Mouse (Mus musculus) left cerebral cortex, postnatal 4 days (tissue): ENCODE measurements around the gene Phkb. TPM values are rescaled to one million over a fixed set of nuclear protein-coding genes. Genes with fewer than 3 reads are reported as not detected.

ENCODE experiments used
- DNase-seq: peaks from one replicate; pipeline ENCODE4 v3.0.0-alpha.2; 2022
- intact Hi-C: fragments of 180-260 bp; cut with DNase I; formaldehyde crosslinking; loops from one replicate; pipeline ENCODE4 v1.15.1; 2025
- total RNA-seq, 2 experiments: library from RNA; stranded (reverse); gene quantifications; 2 replicates each; pipeline ENCODE4 v1.2.3; 2021

Gene Phkb
- total RNA-seq, 2 experiments from 2014 or later = 22.3 TPM

DNA sequence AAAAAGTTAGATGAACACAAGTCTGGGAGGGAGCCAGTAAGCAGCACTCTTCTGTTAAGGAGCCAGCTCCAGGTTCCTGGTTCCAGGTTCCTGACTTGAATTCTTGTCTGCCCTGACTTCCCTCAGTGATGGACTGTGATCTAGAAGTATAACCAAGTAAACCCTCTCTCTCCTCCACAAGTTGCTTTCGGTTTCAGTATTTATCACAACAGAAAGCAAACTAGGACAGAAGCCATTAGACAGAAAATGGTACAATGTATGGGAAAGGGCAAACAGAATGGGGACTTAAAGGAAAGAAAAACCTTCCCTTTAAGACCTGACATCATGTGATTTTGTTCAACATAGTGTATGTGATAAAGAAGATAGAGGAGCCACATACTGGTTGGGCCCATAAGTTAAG, 238.7 kb downstream of the Phkb start:
- DNase-seq = no peak
- intact Hi-C loops = no loop called here

DNA sequence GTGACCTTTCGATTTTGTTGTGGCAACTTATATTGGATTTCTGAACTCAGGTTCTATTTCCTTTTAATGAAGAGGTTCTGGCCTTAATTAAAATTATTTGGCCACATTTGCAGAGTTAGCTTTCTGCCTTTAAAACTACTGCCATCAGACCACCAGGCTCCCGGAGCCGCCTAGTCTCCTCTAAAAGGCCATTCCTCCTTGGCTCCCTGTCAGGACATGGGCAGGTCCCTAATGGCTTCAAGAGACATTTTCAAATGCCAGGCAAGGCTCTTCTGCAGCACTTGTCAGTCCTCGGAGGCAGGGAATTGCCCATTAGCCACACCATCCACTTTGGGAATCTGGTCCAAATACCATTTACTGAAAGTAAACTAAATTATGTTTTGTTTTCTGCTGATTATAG, 242.6 kb downstream of the Phkb start:
- intact Hi-C loops = no loop called here
- peak; percentile 59 for DNase-seq

DNA sequence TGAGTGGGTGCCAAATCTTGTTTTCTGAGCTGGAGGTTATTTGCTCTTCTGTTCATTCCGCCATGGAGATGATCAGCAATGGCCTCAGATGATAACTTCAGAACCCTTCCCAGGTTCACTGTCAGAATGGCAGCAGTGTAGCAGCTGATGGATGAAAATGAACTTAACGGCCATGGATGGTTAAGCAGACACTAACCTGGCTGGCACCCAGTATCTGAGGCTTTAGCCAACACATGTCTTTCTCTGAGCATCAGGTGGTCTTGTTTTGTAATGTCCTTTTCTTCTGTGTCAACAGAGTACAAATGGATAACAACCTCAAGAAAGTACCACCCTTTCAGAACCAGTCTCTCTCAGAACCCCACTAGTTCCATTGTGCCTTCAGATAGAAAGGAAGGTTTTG, 246.0 kb downstream of the Phkb start:
- intact Hi-C loops = no loop called here
- DNase-seq = peak; percentile 75

GRCm38 (mm10) chr8:86087468-86087867, 246.7 kb downstream of the Phkb start:
- intact Hi-C loops = no loop called here
- DNase-seq = peak; percentile 66

GRCm38 (mm10) chr8:86090666-86091065, 249.9 kb downstream of the Phkb start:
- DNase-seq = peak; percentile 22
- intact Hi-C loops = no loop called here

Other genes with a start within 250 kb of the Phkb start
- gene Neto2, start 140.0 kb upstream of the Phkb start, total RNA-seq = 100 to 1,000 TPM; 174 to 186 TPM
- 100 to 1,000 TPM; 168 to 178 TPM for gene Itfg1, start within 50 bp of the Phkb start, total RNA-seq